Mouse (Mus musculus): Measurements from ENCODE around the gene Sat2.

DNA sequence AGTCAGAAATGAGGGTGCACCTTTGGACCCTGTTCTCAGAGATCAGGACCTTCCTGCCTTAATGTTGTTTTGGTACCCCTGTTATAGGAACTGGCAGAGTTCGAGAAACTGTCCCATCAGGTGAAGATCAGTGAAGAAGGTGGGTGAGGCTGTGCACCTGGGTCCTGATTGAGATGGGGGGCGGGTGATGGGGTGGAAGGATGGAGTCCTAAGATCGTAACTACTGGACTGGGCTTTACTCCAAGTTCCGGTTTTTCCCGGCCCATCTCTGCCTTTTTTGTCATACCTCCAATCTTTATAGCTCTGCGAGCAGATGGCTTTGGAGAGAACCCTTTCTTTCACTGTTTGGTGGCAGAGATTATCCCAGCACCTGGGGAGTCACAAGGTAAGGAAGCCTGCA, 582 bp downstream of the Sat2 start:
- TF ChIP-seq CTCF (IDR thresholded peaks at IDR 0.05; ENCODE audit: low read depth, low read length), result no peak
- TF ChIP-seq TAL1 (conservative IDR thresholded peaks at IDR 0.05; ENCODE audit: low read depth, low read length), result no peak
- no peak for TF ChIP-seq POLR2AphosphoS5 (IDR thresholded peaks at IDR 0.05; ENCODE audit: insufficient replicate concordance, low read depth, low read length)
- TF ChIP-seq GATA1 (IDR thresholded peaks at IDR 0.05; ENCODE audit: borderline replicate concordance, low read length), result no peak

All from G1E (cell line).